Mouse (Mus musculus) heart, postnatal 10 days (tissue): ENCODE data around the gene Slc38a9. TPM values are rescaled to one million over a fixed set of nuclear protein-coding genes. Genes with fewer than 3 reads are reported as not detected.

Source experiments
- DNase-seq, 2 experiments: peaks; one replicate each; pipeline ENCODE4 v3.0.0; 2021
- intact Hi-C: fragments of 180-260 bp; cut with DNase I; formaldehyde crosslinking; loops from one replicate; pipeline ENCODE4 v1.15.1; 2025
- total RNA-seq, 2 experiments: library from RNA; stranded (reverse); gene quantifications; 2 replicates each; pipeline ENCODE4 v1.2.3; 2021

Slc38a9 gene
- total RNA-seq, 2 experiments from 2014 or later = 12.3 to 15.1 TPM

- intact Hi-C loops = no loop called here
- no peak for DNase-seq
These were observed 102.0 kb downstream of the Slc38a9 start for GRCm38 (mm10) chr13:112762548-112762947.

- no peak for DNase-seq
- intact Hi-C loops = loop anchor here (2.0 kb wide), 1 partner anchor 37 kb away; the partner anchor contains the start of gene Plpp1
These were observed 103.1 kb downstream of the Slc38a9 start for GRCm38 (mm10) chr13:112763531-112764091.

GRCm38 (mm10) chr13:112764556-112764955 lies 104.0 kb downstream of the Slc38a9 start:
- intact Hi-C loops = loop anchor here (2.0 kb wide), 1 partner anchor 36 kb away; the partner anchor contains the start of gene Plpp1
- DNase-seq = peak; percentile 78 to 80

DNA sequence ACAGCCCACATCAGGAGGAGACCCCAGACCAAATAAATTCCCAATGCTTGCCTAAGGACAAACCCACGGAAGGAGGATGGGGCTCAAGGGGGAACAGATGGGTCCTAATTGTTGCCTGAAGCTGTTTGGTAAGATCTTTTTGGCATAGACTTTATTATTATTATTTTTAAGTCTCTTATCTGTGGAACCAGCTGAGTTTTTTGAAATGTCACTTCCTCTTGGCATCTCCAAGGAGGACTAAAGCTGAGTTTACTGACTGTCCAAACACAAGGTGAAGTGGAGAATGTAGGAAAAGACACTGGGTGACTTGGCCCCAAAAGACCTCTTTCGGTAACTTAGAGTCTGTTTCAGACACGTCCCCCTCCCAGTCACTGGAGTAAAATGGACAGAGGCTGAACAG lies 105.1 kb downstream of the Slc38a9 start:
- no peak for DNase-seq
- intact Hi-C loops = loop anchor here (2.0 kb wide), 1 partner anchor 35 kb away; the partner anchor contains the start of gene Plpp1

GRCm38 (mm10) chr13:112770528-112771328 lies 110.2 kb downstream of the Slc38a9 start:
- intact Hi-C loops = no loop called here
- peak; percentile 43 to 56 for DNase-seq

GRCm38 (mm10) chr13:112771447-112772208 lies 111.1 kb downstream of the Slc38a9 start:
- DNase-seq = peak in 1 of 2 experiments; percentile 16
- intact Hi-C loops = no loop called here

GRCm38 (mm10) chr13:112772252-112772651 lies 111.7 kb downstream of the Slc38a9 start:
- no peak for DNase-seq
- intact Hi-C loops = no loop called here

DNA sequence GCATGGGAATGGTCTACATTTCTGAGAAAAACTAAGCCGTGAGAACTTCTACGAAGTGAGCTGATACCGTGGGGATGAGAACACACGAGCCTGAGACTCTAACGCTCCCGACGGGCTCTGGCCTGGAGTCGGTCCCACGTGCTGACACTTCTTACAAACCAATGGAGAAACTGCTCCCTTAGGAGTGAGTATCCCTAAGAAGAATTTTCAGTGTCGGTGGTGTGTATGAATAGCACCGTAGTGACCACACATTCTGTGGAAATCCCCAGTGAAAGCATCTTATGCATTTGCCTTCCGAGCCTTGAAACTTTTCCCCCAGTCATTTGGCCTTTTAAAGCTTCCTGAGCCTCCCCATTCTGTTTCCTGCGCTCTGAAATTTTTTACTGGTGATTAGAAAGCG lies 112.3 kb downstream of the Slc38a9 start:
- no peak for DNase-seq
- intact Hi-C loops = no loop called here

- intact Hi-C loops = no loop called here
- DNase-seq = no peak
These were observed 113.6 kb downstream of the Slc38a9 start for GRCm38 (mm10) chr13:112773991-112774675.

DNA sequence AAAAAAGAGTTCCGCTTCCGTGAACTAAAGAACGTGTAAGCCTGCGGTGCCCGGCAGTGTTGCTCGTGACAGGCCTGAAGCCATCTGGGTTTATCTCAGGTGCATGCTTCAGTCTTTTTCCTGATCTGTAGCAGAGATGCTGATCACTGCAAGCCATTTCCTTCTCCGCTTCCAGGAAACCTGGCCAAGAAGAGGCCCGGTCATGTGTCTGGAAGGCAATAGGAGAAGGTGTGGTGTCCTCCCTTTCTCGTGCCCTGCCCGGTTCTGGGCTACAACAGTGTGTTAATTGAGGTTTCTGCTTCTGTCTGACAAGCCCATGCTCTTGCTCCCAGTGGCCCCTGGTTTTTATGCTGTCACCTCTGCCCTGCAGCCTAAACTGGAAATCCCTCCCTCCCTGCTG lies 115.3 kb downstream of the Slc38a9 start:
- DNase-seq = no peak
- intact Hi-C loops = no loop called here

GRCm38 (mm10) chr13:112778407-112778806 lies 117.9 kb downstream of the Slc38a9 start:
- intact Hi-C loops = no loop called here
- DNase-seq = no peak

- intact Hi-C loops = no loop called here
- no peak for DNase-seq
These were observed 124.8 kb downstream of the Slc38a9 start for GRCm38 (mm10) chr13:112785305-112785704.

- intact Hi-C loops = no loop called here
These were observed 125.6 kb downstream of the Slc38a9 start for GRCm38 (mm10) chr13:112786142-112786541.

DNA sequence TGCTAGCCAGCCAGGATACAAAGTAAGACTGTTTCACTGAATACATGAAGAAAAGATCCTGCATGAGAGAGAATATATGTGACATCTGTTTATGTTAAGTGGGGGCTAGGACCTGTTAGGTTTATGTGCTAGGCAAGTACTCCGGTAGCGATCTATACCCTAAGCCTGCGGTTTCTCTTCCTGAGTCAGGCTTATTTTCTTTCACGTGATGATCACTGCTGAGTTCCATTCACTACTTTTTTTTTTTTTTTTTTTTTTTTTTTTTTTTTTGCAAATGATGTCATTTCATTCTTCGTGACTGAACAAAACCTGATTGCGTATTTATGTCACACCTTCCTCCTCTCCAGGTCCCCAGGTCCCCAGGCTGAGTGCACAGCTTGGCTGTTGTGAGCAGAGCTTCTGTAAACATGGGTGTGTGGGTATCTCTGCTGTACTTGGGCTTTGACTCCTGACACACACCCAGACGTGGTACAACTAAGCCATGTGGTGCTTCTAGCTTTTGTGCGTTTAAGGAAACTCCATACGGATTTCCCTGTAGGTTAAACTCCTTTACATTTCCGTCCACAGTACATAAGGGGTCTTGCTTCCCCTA lies 126.5 kb downstream of the Slc38a9 start:
- DNase-seq = no peak
- intact Hi-C loops = no loop called here

More at GRCm38 (mm10) chr13:112786142-112786541, 125.6 kb downstream of the Slc38a9 start:
- DNase-seq = no peak

Other genes starting within 250 kb of the Slc38a9 start
- gene Il6st, start 196.7 kb upstream of the Slc38a9 start, total RNA-seq = 100 to 1,000 TPM; 164 to 212 TPM
- gene Il31ra, start 66.4 kb upstream of the Slc38a9 start, total RNA-seq = under 1 TPM in 1 of 2 experiments, not detected in 1; 0.14 TPM
- gene Ddx4, start 8.3 kb upstream of the Slc38a9 start, total RNA-seq = under 1 TPM; 0.14 to 0.37 TPM
- 10 to 100 TPM; 89.0 to 90.0 TPM for gene Plpp1, start 140.0 kb downstream of the Slc38a9 start, total RNA-seq